Mouse (Mus musculus): Measurements from ENCODE around the gene Gpr153. TPM values are rescaled to one million over a fixed set of nuclear protein-coding genes. Genes with fewer than 3 reads are reported as not detected.
A peak's percentile ranks its signal among the peaks of the same experiment; 100 is the strongest.

Gene Gpr153
- total RNA-seq, 1 experiment = 5.1 TPM

- DNase-seq (ENCODE audit: low read depth, low spot score) = no peak
- no peaks in the 10 kb centered on the region for H3K9me3 ChIP-seq (ENCODE audit: control insufficient read depth, insufficient read depth, low read depth, low read length)
- H3K9ac ChIP-seq (ENCODE audit: insufficient read depth, low read depth, low read length, poor library complexity, severe bottlenecking) = no peak overlapping the region
- peaks cover 0 to 14% of the 10 kb centered on the region in 2 experiments; a peak in 1 of 4 replicates for H3K4me1 ChIP-seq (ENCODE audit: control insufficient read depth in 2 of 2, insufficient read depth in 2 of 2, low read length in 2 of 2, poor library complexity in 1 of 2)
- in situ Hi-C loops (cut with MboI; ENCODE audit: low sequenced_read_pairs in 2 of 2, unreplicated experiment in 2 of 2) = no loop called here
- H3K4me3 ChIP-seq (ENCODE audit: insufficient read depth in 1 of 2, low read depth in 1 of 2, low read length in 2 of 2, poor library complexity in 1 of 2, severe bottlenecking in 1 of 2) = no peak overlapping the region
- no peak overlapping the region for H3K27ac ChIP-seq (ENCODE audit: insufficient read depth, low read depth, low read length, poor library complexity, severe bottlenecking)
- peaks cover 6% of the 10 kb centered on the region; the same call in 1 of the 2 replicates for H3K36me3 ChIP-seq (ENCODE audit: control insufficient read depth, insufficient read depth, low read length, poor library complexity, severe bottlenecking)
- TF ChIP-seq MAFK (IDR thresholded peaks at IDR 0.05; ENCODE audit: insufficient read depth, low read depth, low read length) (no peak), HCFC1 (IDR thresholded peaks at IDR 0.05; ENCODE audit: borderline replicate concordance, insufficient read depth, low read length) (no peak), ZC3H11A (IDR thresholded peaks at IDR 0.05; ENCODE audit: borderline replicate concordance, low read depth, low read length) (no peak), ZNF384 (IDR thresholded peaks at IDR 0.05; ENCODE audit: low read depth, low read length) (no peak)
These were observed 1.5 kb upstream of the Gpr153 start for GRCm38 (mm10) chr4:152272449-152273049.

GRCm38 (mm10) chr4:152273191-152273590 lies 841 bp upstream of the Gpr153 start:
- Histone ChIP-seq H3K27ac (ENCODE audit: insufficient read depth, low read depth, low read length, poor library complexity, severe bottlenecking) (no peak overlapping the region), H3K4me3 (ENCODE audit: insufficient read depth in 1 of 2, low read depth in 1 of 2, low read length in 2 of 2, poor library complexity in 1 of 2, severe bottlenecking in 1 of 2) (peak overlapping the region; percentile 68 to 81; a peak in 1 of 4 replicates), H3K9ac (ENCODE audit: insufficient read depth, low read depth, low read length, poor library complexity, severe bottlenecking) (no peak overlapping the region), H3K4me1 (ENCODE audit: control insufficient read depth in 2 of 2, insufficient read depth in 2 of 2, low read length in 2 of 2, poor library complexity in 1 of 2) (peaks cover 0 to 14% of the 10 kb centered on the region in 2 experiments; a peak in 1 of 4 replicates), H3K36me3 (ENCODE audit: control insufficient read depth, insufficient read depth, low read length, poor library complexity, severe bottlenecking) (peaks cover 2% of the 10 kb centered on the region; the same call in 1 of the 2 replicates), H3K9me3 (ENCODE audit: control insufficient read depth, insufficient read depth, low read depth, low read length) (no peaks in the 10 kb centered on the region)
- in situ Hi-C loops (cut with MboI; ENCODE audit: low sequenced_read_pairs in 2 of 2, unreplicated experiment in 2 of 2) = no loop called here
- TF ChIP-seq ZNF384 (IDR thresholded peaks at IDR 0.05; ENCODE audit: low read depth, low read length) (no peak), MAFK (IDR thresholded peaks at IDR 0.05; ENCODE audit: insufficient read depth, low read depth, low read length) (no peak), HCFC1 (IDR thresholded peaks at IDR 0.05; ENCODE audit: borderline replicate concordance, insufficient read depth, low read length) (no peak), ZC3H11A (IDR thresholded peaks at IDR 0.05; ENCODE audit: borderline replicate concordance, low read depth, low read length) (no peak), CHD2 (IDR thresholded peaks at IDR 0.05; ENCODE audit: low read depth, low read length) (no peak)
- DNase-seq (ENCODE audit: low read depth, low spot score) = no peak

- Histone ChIP-seq H3K9me3 (ENCODE audit: control insufficient read depth, insufficient read depth, low read depth, low read length) (no peaks in the 10 kb centered on the region), H3K4me3 (ENCODE audit: insufficient read depth in 1 of 2, low read depth in 1 of 2, low read length in 2 of 2, poor library complexity in 1 of 2, severe bottlenecking in 1 of 2) (peak overlapping the region; percentile 68 to 81), H3K9ac (ENCODE audit: insufficient read depth, low read depth, low read length, poor library complexity, severe bottlenecking) (peak overlapping the region; percentile 69), H3K27ac (ENCODE audit: insufficient read depth, low read depth, low read length, poor library complexity, severe bottlenecking) (no peak overlapping the region), H3K4me1 (ENCODE audit: control insufficient read depth in 2 of 2, insufficient read depth in 2 of 2, low read length in 2 of 2, poor library complexity in 1 of 2) (peaks cover 0 to 13% of the 10 kb centered on the region in 2 experiments; a peak in 1 of 4 replicates), H3K36me3 (ENCODE audit: control insufficient read depth, insufficient read depth, low read length, poor library complexity, severe bottlenecking) (no peaks in the 10 kb centered on the region)
- in situ Hi-C loops (cut with MboI; ENCODE audit: low sequenced_read_pairs in 2 of 2, unreplicated experiment in 2 of 2) = no loop called here
- peak; percentile 51 for DNase-seq (ENCODE audit: low read depth, low spot score)
- TF ChIP-seq CHD2 (IDR thresholded peaks at IDR 0.05; ENCODE audit: low read depth, low read length) (no peak), ZC3H11A (IDR thresholded peaks at IDR 0.05; ENCODE audit: borderline replicate concordance, low read depth, low read length) (no peak), HCFC1 (IDR thresholded peaks at IDR 0.05; ENCODE audit: borderline replicate concordance, insufficient read depth, low read length) (no peak), ZNF384 (IDR thresholded peaks at IDR 0.05; ENCODE audit: low read depth, low read length) (no peak), MAFK (IDR thresholded peaks at IDR 0.05; ENCODE audit: insufficient read depth, low read depth, low read length) (no peak)
These were observed 674 bp downstream of the Gpr153 start for GRCm38 (mm10) chr4:152274681-152275131.

GRCm38 (mm10) chr4:152276389-152277347 lies 2.6 kb downstream of the Gpr153 start:
- Histone ChIP-seq H3K9ac (ENCODE audit: insufficient read depth, low read depth, low read length, poor library complexity, severe bottlenecking) (no peak overlapping the region), H3K4me3 (ENCODE audit: insufficient read depth in 1 of 2, low read depth in 1 of 2, low read length in 2 of 2, poor library complexity in 1 of 2, severe bottlenecking in 1 of 2) (no peak overlapping the region), H3K27ac (ENCODE audit: insufficient read depth, low read depth, low read length, poor library complexity, severe bottlenecking) (no peak overlapping the region), H3K36me3 (ENCODE audit: control insufficient read depth, insufficient read depth, low read length, poor library complexity, severe bottlenecking) (no peaks in the 10 kb centered on the region), H3K4me1 (ENCODE audit: control insufficient read depth in 2 of 2, insufficient read depth in 2 of 2, low read length in 2 of 2, poor library complexity in 1 of 2) (peaks cover 0 to 11% of the 10 kb centered on the region in 2 experiments; a peak in 1 of 4 replicates), H3K9me3 (ENCODE audit: control insufficient read depth, insufficient read depth, low read depth, low read length) (no peaks in the 10 kb centered on the region)
- in situ Hi-C loops (cut with MboI; ENCODE audit: low sequenced_read_pairs in 2 of 2, unreplicated experiment in 2 of 2) = no loop called here
- DNase-seq (ENCODE audit: low read depth, low spot score) = peak; percentile 68
- peak; percentile 36; the same call in 1 of the 2 replicates for TF ChIP-seq HCFC1 (IDR thresholded peaks at IDR 0.05; ENCODE audit: borderline replicate concordance, insufficient read depth, low read length)
- TF ChIP-seq CHD2 (IDR thresholded peaks at IDR 0.05; ENCODE audit: low read depth, low read length) = no peak
- peak; percentile 26; the same call in 1 of the 2 replicates for TF ChIP-seq ZC3H11A (IDR thresholded peaks at IDR 0.05; ENCODE audit: borderline replicate concordance, low read depth, low read length)
